ENCODE assay signal across 8 mouse cellular contexts in genomic region chr2:166806813-166807212, GRCm38 (mm10). TPM values are rescaled to one million over a fixed set of nuclear protein-coding genes. Genes with fewer than 3 reads are reported as not detected.
DNase-seq lines count a peak whose midpoint lies in the region; ATAC-seq and TF ChIP-seq lines count a peak whose summit lies in the region.

No protein-coding gene starts in this region.

- H3K4me2 ChIP-seq in kidney, embryonic 16.5 days (replicated peaks; ENCODE audit: low read depth, low read length) = peak overlapping the region; percentile 91
- peak overlapping the region; percentile 86 for H3K4me2 ChIP-seq in hindbrain, postnatal 0 days (ENCODE audit: low read depth, low read length)
- H3K4me2 ChIP-seq in midbrain, postnatal 0 days (ENCODE audit: low read depth, low read length, poor library complexity, severe bottlenecking) = peak overlapping the region; percentile 93

- DNase-seq in kidney, adult 9 months = no peak
- no peak for DNase-seq in hindbrain, postnatal 0 days (ENCODE audit: low spot score)
- DNase-seq in midbrain, postnatal 0 days (ENCODE audit: low spot score) = no peak
- DNase-seq in frontal cortex, postnatal 36 days (ENCODE audit: low spot score in 2 of 2) = no peak
- no peak for DNase-seq in adrenal gland, postnatal 4 days (ENCODE audit: low spot score in 2 of 2)

- no peak for ATAC-seq in kidney, embryonic 16.5 days (ENCODE audit: low FRiP score, low TSS enrichment)
- no peak for ATAC-seq in hindbrain, postnatal 0 days
- ATAC-seq in midbrain, postnatal 0 days (ENCODE audit: low FRiP score) = no peak
- no peak for ATAC-seq in erythroid progenitor cell, adult 5-6 weeks (replicated peaks; ENCODE audit: low FRiP score, poor library complexity, severe bottlenecking)

- no peak overlapping the region for H3K27ac ChIP-seq in kidney, embryonic 16.5 days (ENCODE audit: low read length)
- H3K27ac ChIP-seq in cortical plate, adult 2 months (ENCODE audit: insufficient read depth, low read length) = no peak overlapping the region
- H3K27ac ChIP-seq in hindbrain, postnatal 0 days = no peak overlapping the region
- no peak overlapping the region for H3K27ac ChIP-seq in midbrain, postnatal 0 days (ENCODE audit: low read depth, low read length)

- TF ChIP-seq POLR2A in cortical plate, adult 2 months (IDR thresholded peaks at IDR 0.05; ENCODE audit: extremely low read depth, insufficient read depth, low read length) = no peak

- peak overlapping the region; percentile 76; the same call in 1 of the 2 replicates for H3K9ac ChIP-seq in kidney, embryonic 16.5 days (replicated peaks; ENCODE audit: low read length)
- no peak overlapping the region for H3K9ac ChIP-seq in hindbrain, postnatal 0 days (replicated peaks; ENCODE audit: low read length)
- no peak overlapping the region for H3K9ac ChIP-seq in midbrain, postnatal 0 days (replicated peaks; ENCODE audit: low read length, poor library complexity, severe bottlenecking)

- H3K27me3 ChIP-seq in kidney, embryonic 16.5 days (ENCODE audit: insufficient read depth, low read length) = no peaks in the 10 kb centered on the region
- H3K27me3 ChIP-seq in hindbrain, postnatal 0 days (ENCODE audit: insufficient read depth, low read length) = no peaks in the 10 kb centered on the region
- no peaks in the 10 kb centered on the region for H3K27me3 ChIP-seq in midbrain, postnatal 0 days (ENCODE audit: insufficient read depth, low read length)

- whole genome bisulfite sequencing in kidney, embryonic 16.5 days = 74% methylated on average over 6 of the region's 6 CpGs
- WGBS in hindbrain, postnatal 0 days = 82% methylated on average over 6 of the region's 6 CpGs
- 82% methylated on average over 6 of the region's 6 CpGs for WGBS in midbrain, postnatal 0 days

- H3K4me1 ChIP-seq in kidney, embryonic 16.5 days (ENCODE audit: insufficient read depth, low read length) = peaks cover 12% of the 10 kb centered on the region
- peaks cover 5% of the 10 kb centered on the region for H3K4me1 ChIP-seq in cortical plate, adult 2 months (ENCODE audit: control insufficient read depth, insufficient read depth, low read length)
- no peaks in the 10 kb centered on the region for H3K4me1 ChIP-seq in hindbrain, postnatal 0 days (ENCODE audit: insufficient read depth, low read length)
- peaks cover 9% of the 10 kb centered on the region; the same call in 1 of the 2 replicates for H3K4me1 ChIP-seq in midbrain, postnatal 0 days (ENCODE audit: insufficient read depth, low read length)

- no peak for TF ChIP-seq CTCF in cortical plate, adult 2 months (IDR thresholded peaks at IDR 0.05; ENCODE audit: extremely low read depth, insufficient read depth, low read length)
- TF ChIP-seq CTCF in hindbrain, postnatal 0 days (IDR thresholded peaks at IDR 0.05; ENCODE audit: low read depth) = no peak
- no peak for TF ChIP-seq CTCF in midbrain, postnatal 0 days (IDR thresholded peaks at IDR 0.05)

- H3K36me3 ChIP-seq in kidney, embryonic 16.5 days (ENCODE audit: insufficient read depth, low read length) = no peaks in the 10 kb centered on the region
- H3K36me3 ChIP-seq in hindbrain, postnatal 0 days (ENCODE audit: insufficient read depth, low read length) = no peaks in the 10 kb centered on the region
- no peaks in the 10 kb centered on the region for H3K36me3 ChIP-seq in midbrain, postnatal 0 days (ENCODE audit: insufficient read depth, low read length)

- H3K9me3 ChIP-seq in kidney, embryonic 16.5 days (ENCODE audit: low read length) = no peaks in the 10 kb centered on the region
- no peaks in the 10 kb centered on the region for H3K9me3 ChIP-seq in hindbrain, postnatal 0 days (ENCODE audit: low read length)
- no peaks in the 10 kb centered on the region for H3K9me3 ChIP-seq in midbrain, postnatal 0 days (ENCODE audit: low read length)

- H3K4me3 ChIP-seq in kidney, embryonic 16.5 days (ENCODE audit: low read length) = peak overlapping the region; percentile 63
- H3K4me3 ChIP-seq in cortical plate, adult 2 months (ENCODE audit: insufficient read depth, low read length) = peak overlapping the region; percentile 97; the same call in 1 of the 2 replicates
- H3K4me3 ChIP-seq in hindbrain, postnatal 0 days (ENCODE audit: low read length) = no peak overlapping the region; the same call in 1 of the 2 replicates
- no peak overlapping the region for H3K4me3 ChIP-seq in midbrain, postnatal 0 days (ENCODE audit: low read depth, low read length)

RNA-seq across cellular contexts. Expression of gene Arfgef2, which starts 1.4 kb away (rescaled TPM):
- 4.6 and 4.9 TPM in 2 replicates for polyA plus RNA-seq in kidney, embryonic 16.5 days (2015; fragmentation: Nextera tagmentation; extraction: Ambion mirVana)
- 22.9 and 24.3 TPM in 2 replicates for polyA plus RNA-seq in cortical plate, adult 2 months (2012; rRNA removed)
- 23.4 and 26.3 TPM in 2 replicates for total RNA-seq in hindbrain, postnatal 0 days (2014; rRNA removed)
- polyA plus RNA-seq in hindbrain, postnatal 0 days (2015; fragmentation: Nextera tagmentation; extraction: Ambion mirVana) = 3.5 and 4.6 TPM in 2 replicates
- total RNA-seq in midbrain, postnatal 0 days (2014; rRNA removed) = 26.3 and 27.8 TPM in 2 replicates
- 3.1 and 3.4 TPM in 2 replicates for polyA plus RNA-seq in midbrain, postnatal 0 days (2015; fragmentation: Nextera tagmentation; extraction: Ambion mirVana)
- total RNA-seq in adrenal gland, postnatal 4 days (2021) = 10 to 100 TPM; 45.2 to 46.4 TPM
- 7.1 and 11.9 TPM in 2 replicates for total RNA-seq in erythroid progenitor cell, adult 5-6 weeks (2015; ENCODE audit: low replicate concordance)
- 16.3 and 19.1 TPM in 2 replicates for total RNA-seq in erythroid progenitor cell, adult 5-6 weeks (2017; ENCODE audit: low replicate concordance)

RNA-seq across cellular contexts. Expression of gene Trp53rkb, which starts 14.5 kb away (rescaled TPM):
- 7.8 and 8.2 TPM in 2 replicates for polyA plus RNA-seq in kidney, embryonic 16.5 days (2015; fragmentation: Nextera tagmentation; extraction: Ambion mirVana)
- polyA plus RNA-seq in cortical plate, adult 2 months (2012; rRNA removed) = 6.9 and 8.6 TPM in 2 replicates
- total RNA-seq in hindbrain, postnatal 0 days (2014; rRNA removed) = 6.4 and 11.3 TPM in 2 replicates
- polyA plus RNA-seq in hindbrain, postnatal 0 days (2015; fragmentation: Nextera tagmentation; extraction: Ambion mirVana) = 7.2 and 9.5 TPM in 2 replicates
- total RNA-seq in midbrain, postnatal 0 days (2014; rRNA removed) = 16.8 and 17.2 TPM in 2 replicates
- 7.5 and 8.5 TPM in 2 replicates for polyA plus RNA-seq in midbrain, postnatal 0 days (2015; fragmentation: Nextera tagmentation; extraction: Ambion mirVana)
- total RNA-seq in adrenal gland, postnatal 4 days (2021) = 1 to 10 TPM; 6.4 to 7.2 TPM
- 0.72 and 2.5 TPM in 2 replicates for total RNA-seq in erythroid progenitor cell, adult 5-6 weeks (2015; ENCODE audit: low replicate concordance)
- total RNA-seq in erythroid progenitor cell, adult 5-6 weeks (2017; ENCODE audit: low replicate concordance) = 0.51 TPM in 1 of 2 replicates, not detected in the other

Comparison
In these comparisons a context has a peak if more than half of its experiments do, and no peak if none do; other contexts are left out.
1. H3K4me3 ChIP-seq: peak in kidney, embryonic 16.5 days (single experiment) and cortical plate, adult 2 months (single experiment); none in hindbrain, postnatal 0 days (single experiment) and midbrain, postnatal 0 days (single experiment).
2. Peak in every context shown above with its lines, with median percentiles within 50 percentile points of each other: H3K4me2 ChIP-seq.